Mouse (Mus musculus) G1E-ER4 (cell line): ENCODE measurements around the gene Tbc1d17. TPM values are rescaled to one million over a fixed set of nuclear protein-coding genes. Genes with fewer than 3 reads are reported as not detected.

Experiments
- GATA1 ChIP-seq: IDR thresholded peaks from one replicate; pipeline ENCODE4 v1.8.0; 2012; ENCODE audit warnings: low read length, inconsistent platforms
- polyA plus RNA-seq: library from polyadenylated mRNA; stranded (reverse); fragments of >175 nt; gene quantifications from 2 replicates; pipeline ENCODE4 v1.2.3, GENCODE M21; 2012

Tbc1d17 gene
- polyA plus RNA-seq, 1 experiment = 87.2 TPM

DNA sequence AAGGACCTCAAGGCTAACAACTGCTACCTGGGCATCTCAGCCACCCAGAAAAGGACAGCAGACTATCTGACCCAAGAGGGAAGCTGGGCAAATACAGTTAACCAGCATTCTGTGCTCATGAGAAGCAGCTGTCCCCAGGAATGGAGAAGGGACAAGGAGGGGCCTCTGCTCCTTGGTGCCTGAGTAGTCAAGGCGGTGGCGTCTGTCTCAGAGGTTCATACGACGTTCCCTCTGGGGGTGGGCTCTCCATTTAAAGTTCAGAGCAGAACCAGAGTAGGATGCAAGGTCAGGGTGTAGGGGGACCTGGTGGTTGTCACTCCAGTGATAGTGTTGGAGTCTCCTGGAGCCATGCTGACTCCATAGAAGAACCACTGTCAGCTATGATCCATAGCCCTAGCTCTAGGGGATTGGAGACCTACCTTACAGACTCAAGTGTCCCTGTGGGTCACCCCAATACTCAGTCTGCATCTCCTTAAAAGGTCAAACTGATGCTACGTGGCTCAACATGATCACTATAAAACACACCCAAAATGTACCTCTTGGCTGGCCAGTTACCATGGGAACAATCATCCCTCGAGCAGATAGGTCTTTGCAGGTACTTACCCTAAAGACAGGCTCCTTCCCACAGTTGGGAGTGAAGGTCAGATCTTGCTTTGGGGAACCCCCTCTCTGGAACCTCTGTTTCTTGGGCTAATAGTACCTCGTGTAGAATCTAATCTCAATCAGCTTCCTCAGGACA lies 37.9 kb downstream of the Tbc1d17 start:
- no peak for TF ChIP-seq GATA1

DNA sequence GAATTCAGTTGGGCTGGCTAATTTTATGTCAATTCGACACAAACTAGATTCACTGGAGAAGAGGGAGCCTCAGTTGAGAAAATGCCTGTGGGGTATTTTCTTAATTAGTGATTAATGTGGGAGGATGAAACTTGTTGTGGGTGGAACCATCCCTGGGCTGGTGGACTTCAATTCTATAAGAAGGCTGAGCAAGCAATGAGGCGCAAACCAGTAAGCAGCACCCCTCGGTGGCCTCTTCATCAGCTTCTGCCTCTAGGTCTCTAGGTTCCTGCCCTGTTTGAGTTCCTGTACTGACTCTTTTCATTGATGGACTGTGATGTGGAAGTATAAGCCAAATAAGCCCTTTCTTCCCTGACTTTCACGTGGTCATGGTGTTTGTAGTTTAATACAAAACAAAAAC lies 38.5 kb downstream of the Tbc1d17 start:
- no peak for TF ChIP-seq GATA1

- TF ChIP-seq GATA1 = no peak
These were observed 39.4 kb downstream of the Tbc1d17 start for GRCm38 (mm10) chr7:44809466-44809865.

GRCm38 (mm10) chr7:44808927-44809326 lies 40.0 kb downstream of the Tbc1d17 start:
- no peak for TF ChIP-seq GATA1

DNA sequence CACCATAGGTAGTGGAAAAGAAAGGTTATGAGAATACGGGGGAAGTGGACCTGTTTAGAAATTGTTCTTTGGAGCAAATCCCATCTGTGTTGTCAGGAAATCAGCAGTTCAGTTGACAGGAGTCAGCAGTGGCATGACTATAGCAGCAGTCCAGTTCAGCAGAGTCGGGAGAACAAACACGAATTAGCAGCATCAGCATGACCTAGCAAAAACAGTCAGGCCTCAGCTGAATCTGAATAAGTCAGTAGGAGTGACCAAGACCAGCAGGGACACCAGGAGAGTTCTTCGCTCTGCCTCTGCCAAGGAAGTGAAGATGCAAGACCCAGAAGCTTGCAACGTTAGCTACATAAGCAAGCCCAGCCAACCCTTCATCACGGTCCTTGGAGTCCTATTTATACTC lies 56.1 kb downstream of the Tbc1d17 start:
- no peak for TF ChIP-seq GATA1

DNA sequence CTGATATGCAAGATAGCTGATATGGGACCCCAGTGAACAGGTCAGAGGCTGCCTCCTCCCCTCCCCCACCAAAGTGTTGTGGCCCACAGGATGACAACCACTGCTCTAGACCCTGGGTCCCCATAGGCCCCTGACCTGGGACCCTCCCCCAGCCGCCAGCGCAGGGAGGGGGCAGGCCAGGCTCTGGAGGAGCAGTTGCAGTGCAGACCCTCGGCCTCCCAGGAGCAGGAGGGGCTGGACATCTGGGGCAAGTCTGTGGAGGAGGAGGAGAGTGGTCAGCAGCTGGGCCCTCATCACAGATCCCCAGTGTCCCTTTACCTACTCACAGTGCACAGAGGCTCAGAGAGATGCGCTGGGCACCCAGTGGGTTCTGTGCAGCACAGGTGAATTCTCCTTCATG lies 58.8 kb downstream of the Tbc1d17 start:
- TF ChIP-seq GATA1 = no peak

DNA sequence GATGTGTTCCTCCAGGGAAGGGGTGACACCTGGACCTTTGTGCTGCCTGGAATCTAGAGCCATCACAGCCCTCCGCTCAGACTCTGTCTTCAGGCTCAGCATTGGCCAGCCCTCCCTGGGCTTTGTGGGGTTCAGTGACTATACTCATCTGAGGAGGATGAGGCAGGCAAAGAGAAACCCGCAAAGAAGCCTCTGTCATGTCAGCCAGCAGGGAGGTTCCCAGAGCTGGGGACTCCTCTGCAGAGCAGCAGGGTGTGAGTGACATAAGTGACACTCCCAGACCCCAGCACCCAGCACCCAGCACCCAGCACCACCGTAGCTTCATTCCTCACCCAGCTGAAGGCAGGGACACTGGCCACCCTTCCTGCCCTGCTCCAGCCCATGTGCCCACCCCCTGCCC lies 59.3 kb downstream of the Tbc1d17 start:
- TF ChIP-seq GATA1 = no peak

Other genes with a start within 250 kb of the Tbc1d17 start
- 0.02 and 0.05 TPM in 2 replicates for gene Myh14, start 178.2 kb downstream of the Tbc1d17 start, polyA plus RNA-seq
- not detected in 2 replicates for gene Izumo2, start 140.3 kb downstream of the Tbc1d17 start, polyA plus RNA-seq
- 98.8 and 104 TPM in 2 replicates for gene Vrk3, start 100.7 kb downstream of the Tbc1d17 start, polyA plus RNA-seq
- 0.11 and 0.17 TPM in 2 replicates for gene Zfp473, start 98.0 kb downstream of the Tbc1d17 start, polyA plus RNA-seq
- gene Nup62, start 33.0 kb downstream of the Tbc1d17 start, polyA plus RNA-seq = 89.3 and 290 TPM in 2 replicates
- 1.4 TPM in 2 replicates for gene Il4i1, start 32.7 kb downstream of the Tbc1d17 start, polyA plus RNA-seq
- 545 and 546 TPM in 2 replicates for gene Atf5, start 32.4 kb downstream of the Tbc1d17 start, polyA plus RNA-seq
- gene Akt1s1, start 88 bp downstream of the Tbc1d17 start, polyA plus RNA-seq = 873 and 930 TPM in 2 replicates
- 55.8 and 74.5 TPM in 2 replicates for gene Pnkp, start 8.1 kb upstream of the Tbc1d17 start, polyA plus RNA-seq
- 256 and 306 TPM in 2 replicates for gene Ptov1, start 20.7 kb upstream of the Tbc1d17 start, polyA plus RNA-seq
- gene Med25, start 43.6 kb upstream of the Tbc1d17 start, polyA plus RNA-seq = 568 and 719 TPM in 2 replicates
- 67.3 and 78.5 TPM in 2 replicates for gene Fuz, start 47.0 kb upstream of the Tbc1d17 start, polyA plus RNA-seq
- 254 and 278 TPM in 2 replicates for gene Ap2a1, start 80.4 kb upstream of the Tbc1d17 start, polyA plus RNA-seq
- gene Tsks, start 94.1 kb upstream of the Tbc1d17 start, polyA plus RNA-seq = 0.16 TPM in 1 of 2 replicates, not detected in the other
- gene Cpt1c, start 125.8 kb upstream of the Tbc1d17 start, polyA plus RNA-seq = 1.2 and 1.9 TPM in 2 replicates
- 142 and 234 TPM in 2 replicates for gene Prmt1, start 137.5 kb upstream of the Tbc1d17 start, polyA plus RNA-seq
- gene Irf3, start 148.6 kb upstream of the Tbc1d17 start, polyA plus RNA-seq = 110 and 153 TPM in 2 replicates
- gene Bcl2l12, start 149.6 kb upstream of the Tbc1d17 start, polyA plus RNA-seq = 195 and 211 TPM in 2 replicates
- 347 and 406 TPM in 2 replicates for gene Scaf1, start 167.3 kb upstream of the Tbc1d17 start, polyA plus RNA-seq
- 7.8 and 9.1 TPM in 2 replicates for gene Rras, start 168.9 kb upstream of the Tbc1d17 start, polyA plus RNA-seq
- gene Prr12, start 203.8 kb upstream of the Tbc1d17 start, polyA plus RNA-seq = 123 and 149 TPM in 2 replicates
- 160 and 205 TPM in 2 replicates for gene Nosip, start 213.3 kb upstream of the Tbc1d17 start, polyA plus RNA-seq
- gene Prrg2, start 213.6 kb upstream of the Tbc1d17 start, polyA plus RNA-seq = 28.0 and 34.7 TPM in 2 replicates
- gene Rcn3, start 243.1 kb upstream of the Tbc1d17 start, polyA plus RNA-seq = 1.2 and 1.8 TPM in 2 replicates